Mouse (Mus musculus) granulocyte monocyte progenitor cell, adult 5-6 weeks (primary cell): Measurements from ENCODE around the gene Olfr319. TPM values are rescaled to one million over a fixed set of nuclear protein-coding genes. Genes with fewer than 3 reads are reported as not detected.
"Not testable (repeated sequence)": the region's sequence is repeated elsewhere in the genome, so short reads cannot be mapped to it uniquely, and the experiment has no call there.

Experiments used
- ATAC-seq: replicated peaks from 2 replicates; pipeline ENCODE4 v1.8.0; 2016; ENCODE audit warnings: mild to moderate bottlenecking, moderate TSS enrichment, inconsistent platforms; ENCODE audit not compliant: poor library complexity, severe bottlenecking
- total RNA-seq, 2 experiments: library from RNA; stranded (forward) in 1 of 2; stranded (reverse) in 1 of 2; fragments of 200-712, 200-1000 nt in 1 of 2; fragments of >200 nt in 1 of 2; fragmentation: Nextera tagmentation in 1 of 2; gene quantifications; 2 replicates each; pipeline ENCODE4 v1.2.3; 2014 to 2017

Olfr319 gene
- total RNA-seq (2014; fragmentation: Nextera tagmentation) = not detected in 2 replicates
- total RNA-seq (2017) = not detected in 2 replicates

DNA sequence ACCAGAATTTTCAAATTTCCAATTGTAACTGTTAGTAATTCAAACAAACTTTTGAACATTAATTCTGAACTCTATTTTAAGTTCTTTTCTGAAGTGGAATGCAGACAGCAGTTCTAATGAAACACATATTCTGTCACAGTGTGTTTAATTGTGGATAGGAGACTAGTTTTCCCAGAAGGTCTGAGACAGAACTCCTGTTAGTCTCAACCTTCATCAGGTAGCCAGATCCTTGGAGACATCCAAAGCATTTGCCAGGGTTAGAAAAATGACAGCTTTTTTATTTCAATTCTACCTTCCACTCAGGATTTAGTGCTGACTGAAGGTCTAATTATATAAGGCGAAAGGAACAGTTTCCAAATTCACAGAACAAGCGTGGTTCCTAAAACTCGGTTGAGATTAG, at the start of gene Olfr319:
Gene Olfr319, plus strand, starts transcription at position 301 of the 400 bp plus-strand sequence.
- ATAC-seq = no peak

DNA sequence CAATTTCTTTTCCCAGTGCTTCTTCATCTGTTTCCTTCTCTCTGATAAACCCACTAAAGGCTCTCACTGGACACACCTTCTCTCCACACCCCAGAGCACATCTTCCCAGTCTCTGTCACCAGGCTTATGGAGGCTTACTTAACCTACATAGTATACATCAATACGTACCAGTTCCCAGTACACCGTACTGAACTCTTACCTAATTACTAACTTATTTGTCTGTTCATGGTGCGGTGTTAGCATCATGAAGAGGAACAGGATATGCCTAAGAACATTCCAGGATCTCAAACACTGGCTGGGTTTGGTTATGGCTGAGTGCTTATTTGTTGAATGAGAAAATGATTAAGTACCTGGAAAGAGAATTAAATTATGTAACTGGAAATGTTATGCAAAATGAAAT, 43.8 kb upstream of the Olfr319 start:
- no peak for ATAC-seq

DNA sequence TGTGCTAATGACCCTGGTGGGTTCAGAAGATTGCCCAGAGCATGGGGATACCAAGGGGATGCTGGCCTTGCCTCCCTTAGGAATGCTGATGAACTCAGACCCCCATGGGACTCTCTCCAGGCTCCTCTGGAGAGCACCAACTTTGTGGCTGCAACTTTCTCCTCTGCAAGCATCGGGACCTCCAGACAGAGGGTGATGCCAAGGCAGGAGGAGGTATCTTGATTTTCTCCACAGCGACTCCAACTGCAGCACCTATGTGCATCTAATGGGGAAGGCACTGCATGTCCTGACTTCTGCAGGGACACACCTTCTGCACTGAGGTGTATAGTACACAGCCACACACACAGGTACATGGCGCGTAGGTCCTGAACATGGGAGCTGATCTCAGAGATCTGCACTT, 40.4 kb upstream of the Olfr319 start, which contains the start of gene Olfr322:
Gene Olfr322, plus strand, starts transcription at position 187 of the 400 bp plus-strand sequence.
- no peak for ATAC-seq

DNA sequence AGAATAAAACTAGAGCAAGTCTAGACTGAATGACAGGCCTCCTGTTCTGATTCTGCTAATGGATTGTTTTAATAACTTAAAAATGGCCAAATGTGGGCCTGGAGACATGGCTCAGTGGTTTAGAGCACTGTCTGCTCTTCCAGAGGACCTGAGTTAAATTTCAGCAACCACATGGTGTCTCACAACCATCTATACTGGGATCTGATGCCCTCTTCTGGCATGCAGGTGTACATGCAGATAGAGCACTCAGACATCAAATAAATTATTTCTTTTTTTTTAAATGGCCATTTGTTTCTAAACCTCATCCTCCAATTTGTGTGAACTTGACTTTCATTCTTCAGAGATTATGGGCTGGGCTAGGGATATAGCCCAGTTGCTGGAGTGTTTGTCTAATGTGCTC, 29.7 kb upstream of the Olfr319 start:
- no peak for ATAC-seq

DNA sequence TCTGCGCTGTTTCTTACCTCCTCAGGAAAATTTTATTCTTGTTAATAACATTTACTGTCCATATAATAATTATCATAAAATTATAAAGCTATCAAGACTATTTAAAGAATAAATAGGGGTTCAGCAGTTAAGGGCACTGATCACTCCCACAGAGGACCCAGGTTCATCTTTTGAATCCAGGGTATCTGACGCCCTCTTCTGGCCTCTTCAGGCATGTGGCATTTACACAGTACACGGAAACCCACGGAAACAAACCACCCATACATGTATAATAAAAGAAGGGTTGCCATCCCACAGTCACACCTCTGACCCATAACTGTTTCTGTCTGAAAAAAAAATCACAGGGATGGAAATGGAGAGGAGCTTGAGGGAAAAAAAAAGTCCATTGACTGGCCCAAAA, 27.1 kb upstream of the Olfr319 start:
- ATAC-seq = no peak

DNA sequence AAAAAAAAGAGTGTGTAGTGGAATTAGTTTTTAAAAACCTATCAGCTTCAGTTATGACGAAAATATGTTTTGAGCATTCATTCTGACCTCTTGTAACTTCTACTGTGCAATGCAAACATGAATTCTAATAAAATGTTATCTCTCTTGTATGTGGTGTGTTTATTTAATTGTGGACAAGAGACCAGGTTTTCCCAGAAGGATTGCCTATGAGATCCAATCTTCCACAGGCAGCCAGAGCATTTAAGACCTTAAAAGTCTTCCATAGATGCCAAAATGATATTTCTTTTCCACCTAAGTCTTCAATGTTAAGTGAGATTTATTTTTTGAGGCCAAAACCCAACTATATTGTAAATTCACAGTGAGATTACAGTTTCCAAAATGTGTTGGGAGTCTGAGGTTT, 18.2 kb upstream of the Olfr319 start, which contains the start of gene Olfr320:
Gene Olfr320, plus strand, starts transcription at position 301 of the 400 bp plus-strand sequence.
- ATAC-seq = no peak

DNA sequence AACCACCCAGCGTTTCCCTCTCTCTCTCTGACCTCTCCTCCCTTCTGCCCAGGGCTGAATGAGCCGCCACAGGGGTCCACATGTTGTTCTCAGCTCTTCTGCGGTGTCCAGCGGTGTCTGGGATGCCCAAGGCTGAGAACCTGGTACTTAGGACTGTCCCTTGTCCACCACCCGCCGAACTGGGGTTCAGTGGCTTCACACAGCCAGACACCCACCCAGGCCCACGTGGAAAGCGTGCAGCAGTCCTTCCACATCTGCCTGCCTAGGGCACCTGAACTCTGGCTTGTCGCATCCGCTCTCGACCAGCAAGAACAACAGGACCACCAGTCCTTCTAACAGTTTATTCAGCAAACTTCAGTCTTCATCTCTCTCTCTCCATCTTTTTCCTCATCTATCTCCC, 10.1 kb downstream of the Olfr319 start:
- ATAC-seq = no peak

DNA sequence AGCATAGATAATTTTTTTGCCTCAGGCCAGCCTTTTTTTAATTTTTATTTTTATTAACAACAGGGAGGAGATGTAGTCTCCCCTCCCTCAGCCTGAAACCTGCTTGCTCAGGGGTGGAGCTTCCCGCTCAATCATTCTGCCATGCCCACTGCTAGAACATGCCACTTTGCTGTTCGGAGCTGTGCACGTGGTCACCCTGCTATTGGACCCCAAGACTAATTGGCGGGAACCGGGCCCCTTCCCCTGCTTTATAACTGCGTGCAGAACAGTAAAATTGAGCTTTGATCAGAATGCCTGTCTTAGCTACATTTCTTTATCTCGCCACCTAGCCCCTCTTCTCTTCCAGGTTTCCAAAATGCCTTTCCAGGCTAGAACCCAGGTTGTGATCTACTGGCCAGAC, 18.8 kb downstream of the Olfr319 start:
- ATAC-seq = not testable (repeated sequence)

DNA sequence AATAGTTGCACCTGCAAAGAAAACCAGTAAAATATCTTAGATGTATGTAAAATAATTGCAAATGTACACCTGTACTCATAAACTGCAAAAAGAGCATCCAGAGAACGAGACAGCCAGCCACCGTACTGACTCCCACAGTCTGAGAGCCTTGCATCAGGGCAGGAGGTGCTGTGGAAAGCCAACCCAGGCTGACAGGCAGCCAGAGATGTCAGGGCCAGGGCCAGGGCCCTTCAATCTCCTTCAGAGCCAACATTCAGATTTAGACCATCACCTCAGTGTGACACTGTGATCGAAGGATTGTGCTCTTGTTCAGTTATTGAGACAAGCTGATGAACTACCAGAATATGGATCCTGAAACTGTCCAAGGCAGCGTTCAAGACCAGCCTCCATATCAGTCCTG, 20.7 kb downstream of the Olfr319 start:
- no peak for ATAC-seq

DNA sequence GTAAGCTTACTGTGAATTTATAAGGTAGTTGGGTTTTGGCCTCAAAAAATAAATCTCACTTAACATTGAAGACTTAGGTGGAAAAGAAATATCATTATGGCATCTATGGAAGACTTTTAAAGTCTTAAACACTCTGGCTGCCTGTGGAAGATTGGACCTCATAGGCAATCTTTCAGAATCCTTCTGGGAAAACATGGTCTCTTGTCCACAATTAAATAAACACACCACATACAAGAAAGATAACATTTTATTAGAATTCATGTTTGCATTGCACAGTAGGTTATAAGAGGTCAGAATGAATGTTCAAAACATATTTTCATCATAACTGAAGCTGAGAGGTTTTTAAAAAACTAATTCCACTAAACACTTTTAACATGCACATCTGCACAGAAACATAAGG, 25.0 kb downstream of the Olfr319 start, which contains the start of gene Olfr318:
Gene Olfr318, minus strand, starts transcription at position 101 of the 400 bp plus-strand sequence.
- ATAC-seq = no peak

DNA sequence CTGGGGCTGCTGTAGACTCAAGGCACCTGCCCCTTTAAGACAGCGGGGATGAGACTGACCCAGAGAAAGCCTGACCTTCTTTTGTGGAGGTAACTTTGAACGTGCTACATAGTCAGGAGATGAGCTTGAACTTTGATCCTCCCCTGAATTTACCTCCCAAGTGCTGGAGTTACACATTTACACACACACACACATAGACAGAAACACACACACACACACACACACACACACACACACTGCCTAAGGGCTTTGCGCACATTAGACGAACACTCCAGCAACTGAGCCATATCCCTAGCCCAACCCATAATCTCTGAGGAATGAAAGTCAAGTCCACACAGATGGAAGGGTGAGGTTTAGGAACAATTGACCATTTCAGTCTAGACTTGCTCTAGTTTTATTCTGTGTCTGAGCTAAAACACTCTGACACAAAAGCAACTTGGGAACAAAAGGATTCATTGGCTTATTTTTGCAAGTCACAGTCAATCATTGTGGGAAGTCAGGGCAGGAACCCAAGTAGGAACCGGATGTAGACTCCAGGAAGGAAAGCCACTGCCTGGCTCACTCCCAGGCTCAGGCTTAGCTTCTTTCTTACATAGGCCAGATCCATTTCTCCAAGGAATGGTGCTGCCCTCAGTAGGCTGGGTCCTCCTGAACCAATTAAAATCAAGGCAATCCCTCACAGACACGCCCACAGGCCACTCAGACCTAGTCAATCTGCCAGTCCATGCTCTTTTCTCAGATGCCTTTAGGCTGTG, 29.1 kb downstream of the Olfr319 start:
- ATAC-seq = not testable (repeated sequence)

DNA sequence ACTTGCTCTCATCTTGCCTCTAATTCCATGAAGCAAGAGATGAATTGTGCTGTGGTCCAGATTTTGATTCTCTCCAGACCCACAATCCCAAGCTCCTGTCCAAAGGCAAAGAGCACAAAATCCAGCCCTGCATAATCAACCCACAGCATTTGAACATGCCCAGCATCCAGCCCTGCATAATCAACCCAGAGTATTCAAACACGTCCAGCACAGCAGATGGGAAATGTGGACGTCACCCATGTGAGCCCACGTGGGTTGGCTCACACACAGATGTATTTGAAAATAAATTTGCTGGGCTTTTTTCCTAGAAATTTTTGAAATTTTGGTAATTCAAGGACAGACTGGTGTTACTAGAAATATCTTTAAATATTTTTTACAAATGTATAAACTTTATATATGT, 34.4 kb downstream of the Olfr319 start:
- no peak for ATAC-seq

DNA sequence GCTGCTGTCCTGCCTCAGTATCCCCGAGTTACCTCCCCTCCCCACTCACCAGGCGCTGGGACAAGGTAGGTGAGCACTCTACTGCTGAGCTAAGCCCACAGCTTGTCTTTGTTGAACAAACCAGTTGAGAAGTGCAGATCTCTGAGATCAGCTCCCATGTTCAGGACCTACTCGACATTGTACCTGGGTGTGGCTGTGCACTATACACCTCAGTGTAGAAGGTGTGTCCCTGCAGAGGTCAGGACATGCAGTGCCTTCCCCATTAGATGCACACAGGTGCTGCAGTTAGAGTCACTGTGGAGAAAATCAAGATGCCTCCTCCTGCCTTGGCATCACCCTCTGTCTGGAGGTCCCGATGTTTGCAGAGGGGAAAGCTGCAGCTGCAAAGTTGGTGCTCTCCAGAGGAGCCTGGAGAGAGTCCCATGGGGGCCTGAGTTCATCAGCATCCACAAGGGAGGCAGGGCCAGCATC, 39.9 kb downstream of the Olfr319 start, which contains the start of gene Olfr317:
Gene Olfr317, minus strand, starts transcription at position 421 of the 471 bp plus-strand sequence.
- ATAC-seq = no peak

DNA sequence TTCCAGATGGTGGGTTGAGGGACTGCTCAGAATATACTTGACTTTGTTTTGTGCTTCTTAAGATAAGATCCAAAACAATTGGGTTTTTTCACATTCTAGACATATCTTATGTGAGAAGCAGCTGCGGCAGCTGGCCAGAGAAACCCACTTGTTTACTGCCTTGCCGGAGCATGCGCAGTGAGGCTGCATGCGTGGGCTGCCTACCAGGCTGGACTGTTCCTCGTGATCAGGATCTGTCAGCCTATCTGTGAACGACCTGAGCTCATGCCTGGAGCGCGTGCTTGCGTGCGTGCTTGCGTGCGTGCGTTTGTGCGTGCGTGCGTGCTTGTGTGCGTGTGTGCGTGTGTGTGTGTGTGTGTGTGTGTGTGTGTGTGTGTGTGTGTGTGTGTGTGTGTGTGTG, 52.1 kb downstream of the Olfr319 start:
- not testable (repeated sequence) for ATAC-seq

DNA sequence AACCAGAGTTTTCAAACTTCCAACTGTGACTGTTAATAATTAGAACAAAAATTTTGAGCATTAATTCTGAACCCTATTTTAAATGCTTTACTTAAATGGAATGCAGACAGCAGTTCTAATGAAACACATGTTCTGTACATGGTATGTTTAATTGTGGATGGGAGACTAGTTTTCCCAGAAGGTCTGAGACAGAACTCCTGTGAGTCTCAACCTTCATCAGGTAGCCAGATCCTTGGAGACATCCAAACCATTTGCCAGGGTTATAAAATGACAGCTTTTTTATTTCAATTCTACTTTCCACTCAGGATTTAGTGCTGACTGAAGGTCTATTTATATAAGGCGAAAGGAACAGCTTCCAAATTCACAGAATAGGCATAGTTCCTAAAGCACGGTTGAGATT, 53.5 kb downstream of the Olfr319 start, which contains the start of gene Olfr316:
Gene Olfr316, plus strand, starts transcription at position 301 of the 400 bp plus-strand sequence.
- no peak for ATAC-seq

Other genes starting within 250 kb of the Olfr319 start
- gene Lypd9, start 246.2 kb upstream of the Olfr319 start, total RNA-seq (2014; fragmentation: Nextera tagmentation) = not detected in 2 replicates
- not detected in 2 replicates for gene Lypd9, start 246.2 kb upstream of the Olfr319 start, total RNA-seq (2017)
- not detected in 2 replicates for gene Olfr30, start 236.9 kb upstream of the Olfr319 start, total RNA-seq (2014; fragmentation: Nextera tagmentation)
- gene Olfr30, start 236.9 kb upstream of the Olfr319 start, total RNA-seq (2017) = not detected in 2 replicates
- not detected in 2 replicates for gene Olfr332, start 206.6 kb upstream of the Olfr319 start, total RNA-seq (2014; fragmentation: Nextera tagmentation)
- not detected in 2 replicates for gene Olfr332, start 206.6 kb upstream of the Olfr319 start, total RNA-seq (2017)
- not detected in 2 replicates for gene Olfr331, start 196.6 kb upstream of the Olfr319 start, total RNA-seq (2014; fragmentation: Nextera tagmentation)
- gene Olfr331, start 196.6 kb upstream of the Olfr319 start, total RNA-seq (2017) = not detected in 2 replicates
- gene Olfr330, start 164.3 kb upstream of the Olfr319 start, total RNA-seq (2014; fragmentation: Nextera tagmentation) = not detected in 2 replicates
- not detected in 2 replicates for gene Olfr330, start 164.3 kb upstream of the Olfr319 start, total RNA-seq (2017)
- gene Olfr329-ps, start 152.7 kb upstream of the Olfr319 start, total RNA-seq (2014; fragmentation: Nextera tagmentation) = not detected in 2 replicates
- not detected in 2 replicates for gene Olfr329-ps, start 152.7 kb upstream of the Olfr319 start, total RNA-seq (2017)
- not detected in 2 replicates for gene Olfr328, start 143.5 kb upstream of the Olfr319 start, total RNA-seq (2014; fragmentation: Nextera tagmentation)
- gene Olfr328, start 143.5 kb upstream of the Olfr319 start, total RNA-seq (2017) = not detected in 2 replicates
- not detected in 2 replicates for gene Olfr224, start 128.6 kb upstream of the Olfr319 start, total RNA-seq (2014; fragmentation: Nextera tagmentation)
- not detected in 2 replicates for gene Olfr224, start 128.6 kb upstream of the Olfr319 start, total RNA-seq (2017)
- not detected in 2 replicates for gene Olfr325, start 121.4 kb upstream of the Olfr319 start, total RNA-seq (2014; fragmentation: Nextera tagmentation)
- gene Olfr325, start 121.4 kb upstream of the Olfr319 start, total RNA-seq (2017) = not detected in 2 replicates
- not detected in 2 replicates for gene Olfr324, start 104.0 kb upstream of the Olfr319 start, total RNA-seq (2014; fragmentation: Nextera tagmentation)
- gene Olfr324, start 104.0 kb upstream of the Olfr319 start, total RNA-seq (2017) = not detected in 2 replicates
- not detected in 2 replicates for gene 2210407C18Rik, start 83.1 kb upstream of the Olfr319 start, total RNA-seq (2014; fragmentation: Nextera tagmentation)
- not detected in 2 replicates for gene 2210407C18Rik, start 83.1 kb upstream of the Olfr319 start, total RNA-seq (2017)
- gene Olfr323, start 68.7 kb upstream of the Olfr319 start, total RNA-seq (2014; fragmentation: Nextera tagmentation) = not detected in 2 replicates
- gene Olfr323, start 68.7 kb upstream of the Olfr319 start, total RNA-seq (2017) = not detected in 2 replicates
- 1.4 and 1.6 TPM in 2 replicates for gene Trim58, start 58.7 kb upstream of the Olfr319 start, total RNA-seq (2014; fragmentation: Nextera tagmentation)
- gene Trim58, start 58.7 kb upstream of the Olfr319 start, total RNA-seq (2017) = 0.31 and 0.56 TPM in 2 replicates
- gene Olfr322, start 40.4 kb upstream of the Olfr319 start, total RNA-seq (2014; fragmentation: Nextera tagmentation) = not detected in 2 replicates
- gene Olfr322, start 40.4 kb upstream of the Olfr319 start, total RNA-seq (2017) = not detected in 2 replicates
- not detected in 2 replicates for gene Olfr320, start 18.1 kb upstream of the Olfr319 start, total RNA-seq (2014; fragmentation: Nextera tagmentation)
- gene Olfr320, start 18.1 kb upstream of the Olfr319 start, total RNA-seq (2017) = not detected in 2 replicates
- gene Olfr318, start 24.9 kb downstream of the Olfr319 start, total RNA-seq (2014; fragmentation: Nextera tagmentation) = not detected in 2 replicates
- not detected in 2 replicates for gene Olfr318, start 24.9 kb downstream of the Olfr319 start, total RNA-seq (2017)
- gene Olfr317, start 40.0 kb downstream of the Olfr319 start, total RNA-seq (2014; fragmentation: Nextera tagmentation) = not detected in 2 replicates
- not detected in 2 replicates for gene Olfr317, start 40.0 kb downstream of the Olfr319 start, total RNA-seq (2017)
- not detected in 2 replicates for gene Olfr316, start 53.6 kb downstream of the Olfr319 start, total RNA-seq (2014; fragmentation: Nextera tagmentation)
- not detected in 2 replicates for gene Olfr316, start 53.6 kb downstream of the Olfr319 start, total RNA-seq (2017)
- not detected in 2 replicates for gene Olfr315, start 74.0 kb downstream of the Olfr319 start, total RNA-seq (2014; fragmentation: Nextera tagmentation)
- not detected in 2 replicates for gene Olfr315, start 74.0 kb downstream of the Olfr319 start, total RNA-seq (2017)
- gene Olfr314, start 83.8 kb downstream of the Olfr319 start, total RNA-seq (2014; fragmentation: Nextera tagmentation) = not detected in 2 replicates
- gene Olfr314, start 83.8 kb downstream of the Olfr319 start, total RNA-seq (2017) = not detected in 2 replicates
- not detected in 2 replicates for gene Fam183b, start 102.8 kb downstream of the Olfr319 start, total RNA-seq (2014; fragmentation: Nextera tagmentation)
- not detected in 2 replicates for gene Fam183b, start 102.8 kb downstream of the Olfr319 start, total RNA-seq (2017)
- not detected in 2 replicates for gene Olfr313, start 115.8 kb downstream of the Olfr319 start, total RNA-seq (2014; fragmentation: Nextera tagmentation)
- not detected in 2 replicates for gene Olfr313, start 115.8 kb downstream of the Olfr319 start, total RNA-seq (2017)
- gene Olfr312, start 130.1 kb downstream of the Olfr319 start, total RNA-seq (2014; fragmentation: Nextera tagmentation) = not detected in 2 replicates
- not detected in 2 replicates for gene Olfr312, start 130.1 kb downstream of the Olfr319 start, total RNA-seq (2017)
- not detected in 2 replicates for gene Olfr311, start 140.1 kb downstream of the Olfr319 start, total RNA-seq (2014; fragmentation: Nextera tagmentation)
- gene Olfr311, start 140.1 kb downstream of the Olfr319 start, total RNA-seq (2017) = not detected in 2 replicates
- 4.1 and 6.7 TPM in 2 replicates for gene Gm12258, start 148.0 kb downstream of the Olfr319 start, total RNA-seq (2014; fragmentation: Nextera tagmentation)
- 0.67 and 2.3 TPM in 2 replicates for gene Gm12258, start 148.0 kb downstream of the Olfr319 start, total RNA-seq (2017)
- gene 2810021J22Rik, start 168.1 kb downstream of the Olfr319 start, total RNA-seq (2014; fragmentation: Nextera tagmentation) = 2.8 and 3.8 TPM in 2 replicates
- gene 2810021J22Rik, start 168.1 kb downstream of the Olfr319 start, total RNA-seq (2017) = 2.1 and 2.5 TPM in 2 replicates
- 14.5 and 16.7 TPM in 2 replicates for gene Zfp39, start 205.1 kb downstream of the Olfr319 start, total RNA-seq (2014; fragmentation: Nextera tagmentation)
- gene Zfp39, start 205.1 kb downstream of the Olfr319 start, total RNA-seq (2017) = 7.2 and 9.5 TPM in 2 replicates
- gene Btnl10, start 218.7 kb downstream of the Olfr319 start, total RNA-seq (2014; fragmentation: Nextera tagmentation) = not detected in 2 replicates
- gene Btnl10, start 218.7 kb downstream of the Olfr319 start, total RNA-seq (2017) = 0.13 TPM in 1 of 2 replicates, not detected in the other
- 78.6 and 79.3 TPM in 2 replicates for gene Rnf187, start 239.8 kb downstream of the Olfr319 start, total RNA-seq (2014; fragmentation: Nextera tagmentation)
- gene Rnf187, start 239.8 kb downstream of the Olfr319 start, total RNA-seq (2017) = 60.0 and 82.2 TPM in 2 replicates
- gene Hist3h2ba, start 249.8 kb downstream of the Olfr319 start, total RNA-seq (2014; fragmentation: Nextera tagmentation) = not detected in 2 replicates
- 1.5 and 2.3 TPM in 2 replicates for gene Hist3h2ba, start 249.8 kb downstream of the Olfr319 start, total RNA-seq (2017)